Mouse (Mus musculus): ENCODE results near the gene Pdilt. TPM values are rescaled to one million over a fixed set of nuclear protein-coding genes. Genes with fewer than 3 reads are reported as not detected.

The Pdilt gene
- total and polyA plus RNA-seq, 2 experiments from 2014 or later, result not detected

DNA sequence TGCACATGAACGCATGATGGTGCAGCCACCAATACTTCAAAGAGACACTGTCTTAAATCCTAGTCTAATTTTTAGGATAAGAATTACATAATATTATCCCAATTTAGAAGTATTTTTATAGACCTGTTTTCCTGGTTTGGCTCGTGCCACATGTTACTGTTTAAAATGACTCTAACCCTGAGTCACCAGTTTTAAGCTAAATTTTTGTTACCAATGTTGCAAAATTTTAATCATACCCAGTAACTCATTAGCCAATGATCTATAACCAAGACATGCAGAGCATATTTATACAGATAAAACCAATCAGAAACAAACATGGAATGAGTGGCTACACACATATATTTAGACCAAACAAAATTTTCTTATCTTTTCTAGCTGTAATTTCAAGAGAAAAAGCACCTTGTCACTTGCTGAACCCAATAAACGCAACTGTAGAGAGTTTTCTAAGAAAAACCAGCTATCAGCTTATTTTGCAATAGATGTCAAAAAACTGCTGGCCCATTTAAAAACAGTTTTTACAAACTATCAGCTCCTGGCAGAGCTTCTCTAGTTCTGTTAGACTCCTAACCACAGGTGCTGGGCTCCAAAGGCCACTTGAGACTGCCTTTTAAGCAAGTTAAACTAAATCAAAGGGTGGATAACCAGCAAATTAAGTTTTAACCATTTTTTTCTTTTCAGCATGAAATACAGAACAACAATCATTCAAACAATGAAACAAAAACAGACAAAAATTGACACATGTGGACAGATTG lies 27.4 kb upstream of the Pdilt start:
- Histone ChIP-seq H3K4me1 (ENCODE audit: control insufficient read depth, insufficient read depth) (no peaks in the 10 kb centered on the region), H3K9ac (replicated peaks; ENCODE audit: low read depth, low read length) (no peak overlapping the region), H3K36me3 (replicated peaks; ENCODE audit: control insufficient read depth, insufficient read depth, low read length) (no peaks in the 10 kb centered on the region), H3K27ac (ENCODE audit: low read depth) (no peak overlapping the region), H3K4me3 (ENCODE audit: low read depth, low read length) (no peak overlapping the region), H3K4me2 (ENCODE audit: low read depth, low read length) (no peak overlapping the region), H3K9me3 (replicated peaks; ENCODE audit: control insufficient read depth, low read length) (no peaks in the 10 kb centered on the region), H3K27me3 (ENCODE audit: control insufficient read depth, insufficient read depth, low read length) (no peaks in the 10 kb centered on the region)
- WGBS, result 70% methylated on average over 3 of the region's 3 CpGs
- TF ChIP-seq EP300 (IDR thresholded peaks at IDR 0.05; ENCODE audit: low read depth) (no peak), CTCF (IDR thresholded peaks at IDR 0.05; ENCODE audit: low read depth) (no peak)
- ATAC-seq (ENCODE audit: insufficient read depth, low read depth), result no peak
- no peak for DNase-seq (ENCODE audit: low spot score)

DNA sequence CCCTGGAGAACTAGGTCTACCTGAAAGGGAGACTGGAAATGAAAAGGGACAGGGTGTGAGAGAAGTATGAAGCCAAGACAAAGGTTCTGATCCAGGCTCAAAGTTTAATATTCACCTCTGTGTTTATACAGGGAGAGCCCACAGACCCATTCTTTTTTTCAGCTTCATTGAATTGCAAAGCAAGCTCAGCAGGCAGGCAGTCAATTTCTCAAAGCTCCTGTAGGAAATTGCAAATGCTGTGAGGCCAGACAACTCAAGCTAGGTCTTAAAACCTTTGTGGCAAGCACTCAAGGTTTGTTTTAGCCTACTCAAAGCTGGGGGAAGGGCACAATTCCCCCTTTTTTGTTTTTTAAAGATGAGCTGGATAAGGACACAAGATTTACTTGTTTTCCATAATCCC lies 22.3 kb upstream of the Pdilt start:
- TF ChIP-seq CTCF (IDR thresholded peaks at IDR 0.05; ENCODE audit: low read depth) (no peak), EP300 (IDR thresholded peaks at IDR 0.05; ENCODE audit: low read depth) (no peak)
- H3K9me3 ChIP-seq (replicated peaks; ENCODE audit: control insufficient read depth, low read length), result no peaks in the 10 kb centered on the region
- H3K4me2 ChIP-seq (ENCODE audit: low read depth, low read length), result no peak overlapping the region
- no peak overlapping the region for H3K4me3 ChIP-seq (ENCODE audit: low read depth, low read length)
- H3K9ac ChIP-seq (replicated peaks; ENCODE audit: low read depth, low read length), result no peak overlapping the region
- ATAC-seq (ENCODE audit: insufficient read depth, low read depth) (no peak), DNase-seq (ENCODE audit: low spot score) (no peak)
- no peaks in the 10 kb centered on the region for H3K36me3 ChIP-seq (replicated peaks; ENCODE audit: control insufficient read depth, insufficient read depth, low read length)
- H3K4me1 ChIP-seq (ENCODE audit: control insufficient read depth, insufficient read depth), result no peaks in the 10 kb centered on the region
- no peaks in the 10 kb centered on the region for H3K27me3 ChIP-seq (ENCODE audit: control insufficient read depth, insufficient read depth, low read length)
- no peak overlapping the region for H3K27ac ChIP-seq (ENCODE audit: low read depth)

GRCm38 (mm10) chr7:119542445-119542844 lies 19.2 kb upstream of the Pdilt start:
- Histone ChIP-seq H3K27ac (ENCODE audit: low read depth) (no peak overlapping the region), H3K9ac (replicated peaks; ENCODE audit: low read depth, low read length) (no peak overlapping the region), H3K4me3 (ENCODE audit: low read depth, low read length) (no peak overlapping the region), H3K27me3 (ENCODE audit: control insufficient read depth, insufficient read depth, low read length) (no peaks in the 10 kb centered on the region), H3K4me2 (ENCODE audit: low read depth, low read length) (no peak overlapping the region), H3K9me3 (replicated peaks; ENCODE audit: control insufficient read depth, low read length) (no peaks in the 10 kb centered on the region), H3K4me1 (ENCODE audit: control insufficient read depth, insufficient read depth) (no peaks in the 10 kb centered on the region), H3K36me3 (replicated peaks; ENCODE audit: control insufficient read depth, insufficient read depth, low read length) (no peaks in the 10 kb centered on the region)
- DNase-seq (ENCODE audit: low spot score), result no peak
- TF ChIP-seq CTCF (IDR thresholded peaks at IDR 0.05; ENCODE audit: low read depth), result no peak
- WGBS, result 63% methylated on average over 2 of the region's 2 CpGs
- ATAC-seq (ENCODE audit: insufficient read depth, low read depth), result no peak

DNA sequence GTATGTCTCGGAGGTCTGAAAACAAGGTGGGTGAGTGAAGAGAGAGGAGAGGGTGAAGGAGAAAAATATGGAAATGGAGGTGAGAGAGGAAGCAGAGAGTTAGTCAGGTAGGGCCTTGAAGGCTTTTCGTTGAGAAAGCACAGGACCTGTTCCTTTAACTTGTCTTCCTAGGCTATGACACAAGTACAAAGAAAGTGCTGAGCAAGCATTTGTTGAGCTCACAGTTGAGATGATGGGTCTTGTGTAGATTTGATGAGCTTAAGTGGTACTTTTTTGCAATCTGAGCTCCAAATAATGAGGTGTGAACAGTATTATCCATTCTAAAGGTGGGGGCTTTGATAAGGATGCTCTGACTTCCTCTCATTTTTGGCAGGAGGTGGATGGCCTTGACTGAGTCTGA lies 11.1 kb upstream of the Pdilt start:
- no peak overlapping the region for H3K4me2 ChIP-seq (ENCODE audit: low read depth, low read length)
- no peaks in the 10 kb centered on the region for H3K27me3 ChIP-seq (ENCODE audit: control insufficient read depth, insufficient read depth, low read length)
- WGBS, result 48% methylated on average over 2 of the region's 2 CpGs
- TF ChIP-seq EP300 (IDR thresholded peaks at IDR 0.05; ENCODE audit: low read depth), result no peak
- no peak for TF ChIP-seq CTCF (IDR thresholded peaks at IDR 0.05; ENCODE audit: low read depth)
- no peak for DNase-seq (ENCODE audit: low spot score)
- H3K9me3 ChIP-seq (replicated peaks; ENCODE audit: control insufficient read depth, low read length), result no peaks in the 10 kb centered on the region
- H3K4me1 ChIP-seq (ENCODE audit: control insufficient read depth, insufficient read depth), result no peaks in the 10 kb centered on the region
- H3K27ac ChIP-seq (ENCODE audit: low read depth), result no peak overlapping the region
- no peak for ATAC-seq (ENCODE audit: insufficient read depth, low read depth)
- H3K36me3 ChIP-seq (replicated peaks; ENCODE audit: control insufficient read depth, insufficient read depth, low read length), result no peaks in the 10 kb centered on the region
- H3K9ac ChIP-seq (replicated peaks; ENCODE audit: low read depth, low read length), result no peak overlapping the region
- H3K4me3 ChIP-seq (ENCODE audit: low read depth, low read length), result no peak overlapping the region

- no peak for ATAC-seq (ENCODE audit: insufficient read depth, low read depth)
These were observed 9.6 kb upstream of the Pdilt start for GRCm38 (mm10) chr7:119532924-119533323.

DNA sequence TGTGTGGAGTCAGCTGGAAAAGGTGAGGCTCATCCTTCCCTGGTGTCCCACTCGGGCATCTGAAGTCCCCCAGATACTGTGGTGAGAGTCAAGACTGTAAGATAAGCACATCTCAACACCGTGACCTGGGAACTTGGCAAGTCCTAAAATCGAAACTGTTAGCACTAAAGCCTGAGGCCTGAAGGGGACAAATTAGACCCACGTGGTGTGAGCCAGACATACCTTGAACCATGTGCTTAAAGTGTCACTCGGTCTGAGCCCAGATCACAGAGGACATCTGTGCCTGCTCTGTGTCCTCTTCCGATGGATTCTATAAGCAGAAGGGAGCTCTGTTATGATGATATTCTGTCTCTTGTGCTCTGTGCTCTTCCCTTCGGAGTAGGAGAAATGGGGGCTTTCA lies 5.3 kb upstream of the Pdilt start:
- no peak for ATAC-seq (ENCODE audit: insufficient read depth, low read depth)
- TF ChIP-seq CTCF (IDR thresholded peaks at IDR 0.05; ENCODE audit: low read depth), result no peak
- no peak for TF ChIP-seq EP300 (IDR thresholded peaks at IDR 0.05; ENCODE audit: low read depth)
- DNase-seq (ENCODE audit: low spot score), result no peak
- Histone ChIP-seq H3K9ac (replicated peaks; ENCODE audit: low read depth, low read length) (no peak overlapping the region), H3K4me3 (ENCODE audit: low read depth, low read length) (no peak overlapping the region), H3K27ac (ENCODE audit: low read depth) (no peak overlapping the region), H3K4me1 (ENCODE audit: control insufficient read depth, insufficient read depth) (no peaks in the 10 kb centered on the region), H3K9me3 (replicated peaks; ENCODE audit: control insufficient read depth, low read length) (no peaks in the 10 kb centered on the region), H3K27me3 (ENCODE audit: control insufficient read depth, insufficient read depth, low read length) (no peaks in the 10 kb centered on the region), H3K36me3 (replicated peaks; ENCODE audit: control insufficient read depth, insufficient read depth, low read length) (no peaks in the 10 kb centered on the region), H3K4me2 (ENCODE audit: low read depth, low read length) (no peak overlapping the region)
- 58% methylated on average over 7 of the region's 7 CpGs for WGBS

More at GRCm38 (mm10) chr7:119532924-119533323, 9.6 kb upstream of the Pdilt start:
- no peak for TF ChIP-seq EP300 (IDR thresholded peaks at IDR 0.05; ENCODE audit: low read depth)
- Histone ChIP-seq H3K4me2 (ENCODE audit: low read depth, low read length) (no peak overlapping the region), H3K36me3 (replicated peaks; ENCODE audit: control insufficient read depth, insufficient read depth, low read length) (no peaks in the 10 kb centered on the region), H3K9ac (replicated peaks; ENCODE audit: low read depth, low read length) (no peak overlapping the region), H3K9me3 (replicated peaks; ENCODE audit: control insufficient read depth, low read length) (no peaks in the 10 kb centered on the region), H3K4me3 (ENCODE audit: low read depth, low read length) (no peak overlapping the region), H3K27me3 (ENCODE audit: control insufficient read depth, insufficient read depth, low read length) (no peaks in the 10 kb centered on the region), H3K4me1 (ENCODE audit: control insufficient read depth, insufficient read depth) (no peaks in the 10 kb centered on the region), H3K27ac (ENCODE audit: low read depth) (no peak overlapping the region)
- no peak for DNase-seq (ENCODE audit: low spot score)
- 18% methylated on average over 1 of the region's 1 CpGs for WGBS

Measured in heart, postnatal 0 days (tissue).